Mouse (Mus musculus): ENCODE data around the gene Ptges3. TPM values are rescaled to one million over a fixed set of nuclear protein-coding genes. Genes with fewer than 3 reads are reported as not detected.
"Not testable (repeated sequence)": the region's sequence is repeated elsewhere in the genome, so short reads cannot be mapped to it uniquely, and the experiment has no call there.

Ptges3 gene
- polyA plus RNA-seq, 2 experiments, result 40.1 to 233 TPM

DNA sequence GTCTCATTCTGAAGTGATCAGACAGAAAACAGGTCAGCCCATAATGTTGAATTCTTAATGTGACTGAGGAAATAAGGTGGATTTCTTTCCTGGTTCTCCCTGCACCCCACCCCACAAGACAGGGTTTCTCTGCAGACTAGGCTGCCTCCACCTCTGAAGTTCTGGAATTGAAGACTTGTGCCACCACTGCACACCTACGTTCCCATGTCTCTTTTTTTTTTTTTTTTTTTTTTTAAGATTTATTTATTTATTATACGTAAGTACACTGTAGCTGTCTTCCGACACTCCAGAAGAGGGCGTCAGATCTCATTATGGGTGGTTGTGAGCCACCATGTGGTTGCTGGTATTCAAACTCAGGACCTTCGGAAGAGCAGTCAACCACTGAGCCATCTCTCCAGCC lies 7.3 kb downstream of the Ptges3 start:
- Histone ChIP-seq H3K9me3 (ENCODE audit: control insufficient read depth, low read length) (no peaks in the 10 kb centered on the region), H3K4me1 (replicated peaks; ENCODE audit: control insufficient read depth in 2 of 2, insufficient read depth in 2 of 2, low read length in 1 of 2) (peaks cover 18 to 29% of the 10 kb centered on the region in 2 experiments), H3K9ac (replicated peaks) (no peak overlapping the region), H3K4me3 (ENCODE audit: insufficient read depth in 1 of 2, low read depth in 2 of 2, low read length in 2 of 2) (no peak overlapping the region), H3K27ac (no peak overlapping the region), H3K4me2 (ENCODE audit: low read depth) (no peak overlapping the region), H3K36me3 (replicated peaks; ENCODE audit: control insufficient read depth, insufficient read depth, low read depth) (peaks cover 36% of the 10 kb centered on the region), H3K27me3 (ENCODE audit: control insufficient read depth, insufficient read depth, low read length) (no peaks in the 10 kb centered on the region)
- TF ChIP-seq CTCF (IDR thresholded peaks at IDR 0.05; ENCODE audit: low read depth) (no peak), EP300 (IDR thresholded peaks at IDR 0.05; ENCODE audit: low read depth) (no peak)
- ATAC-seq (ENCODE audit: insufficient read depth), result no peak
- 72% methylated on average over 5 of the region's 5 CpGs for WGBS (ENCODE audit: insufficient replicate concordance)
- no peak for DNase-seq (ENCODE audit: low read depth in 3 of 3, low spot score in 3 of 3)

DNA sequence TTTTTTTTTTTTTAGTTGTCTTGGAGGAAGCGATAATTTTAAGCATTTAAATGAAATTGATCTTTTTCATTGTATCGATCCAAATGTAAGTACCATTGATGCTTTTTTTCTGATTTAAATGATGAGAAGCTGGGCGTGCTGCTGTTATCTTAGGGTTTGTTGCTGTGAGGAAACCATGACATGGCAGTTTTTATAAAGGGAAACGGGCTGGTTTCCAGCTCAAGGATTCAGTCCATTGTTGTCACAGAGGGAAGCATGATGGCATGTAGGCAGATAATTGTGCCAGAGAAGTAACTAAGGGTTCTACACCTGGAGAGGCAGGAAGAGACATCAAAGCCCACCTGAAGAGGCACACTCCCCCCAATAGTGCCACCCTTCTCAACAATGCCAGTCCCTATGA lies 10.4 kb downstream of the Ptges3 start:
- H3K4me1 ChIP-seq (replicated peaks; ENCODE audit: control insufficient read depth in 2 of 2, insufficient read depth in 2 of 2, low read length in 1 of 2), result peaks cover 6 to 10% of the 10 kb centered on the region in 2 experiments
- DNase-seq (ENCODE audit: low read depth in 3 of 3, low spot score in 3 of 3) (no peak), ATAC-seq (ENCODE audit: insufficient read depth) (peak; percentile 51; the same call in 1 of the 2 replicates)
- no peaks in the 10 kb centered on the region for H3K9me3 ChIP-seq (ENCODE audit: control insufficient read depth, low read length)
- no peak for TF ChIP-seq EP300 (IDR thresholded peaks at IDR 0.05; ENCODE audit: low read depth)
- no peak for TF ChIP-seq CTCF (IDR thresholded peaks at IDR 0.05; ENCODE audit: low read depth)
- H3K4me3 ChIP-seq (ENCODE audit: insufficient read depth in 1 of 2, low read depth in 2 of 2, low read length in 2 of 2), result no peak overlapping the region
- peaks cover 60% of the 10 kb centered on the region for H3K36me3 ChIP-seq (replicated peaks; ENCODE audit: control insufficient read depth, insufficient read depth, low read depth)
- no peak overlapping the region for H3K4me2 ChIP-seq (ENCODE audit: low read depth)
- H3K27ac ChIP-seq, result no peak overlapping the region
- H3K27me3 ChIP-seq (ENCODE audit: control insufficient read depth, insufficient read depth, low read length), result no peaks in the 10 kb centered on the region
- 45% methylated on average over 4 of the region's 4 CpGs for WGBS (ENCODE audit: insufficient replicate concordance)
- H3K9ac ChIP-seq (replicated peaks), result no peak overlapping the region

DNA sequence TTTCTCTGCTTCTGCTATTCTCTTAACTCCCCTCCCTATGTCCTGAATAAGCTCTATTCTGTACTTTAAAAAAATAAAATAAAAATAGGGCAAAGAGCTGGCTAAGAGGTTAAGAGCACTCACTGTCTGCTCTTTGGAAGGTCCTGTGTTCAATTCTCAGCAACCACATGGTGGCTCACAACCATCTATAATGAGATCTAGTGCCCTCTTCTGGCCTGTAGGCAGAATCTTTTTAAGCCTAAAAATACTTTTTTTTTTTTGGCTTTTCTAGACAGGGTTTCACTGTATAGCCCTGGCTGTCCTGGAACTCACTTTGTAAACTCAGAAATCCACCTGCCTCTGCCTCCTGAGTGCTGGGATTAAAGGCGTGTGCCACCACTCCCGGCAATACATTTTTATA lies 11.7 kb downstream of the Ptges3 start:
- H3K4me1 ChIP-seq (replicated peaks; ENCODE audit: control insufficient read depth in 2 of 2, insufficient read depth in 2 of 2, low read length in 1 of 2); H3K9me3 ChIP-seq (ENCODE audit: control insufficient read depth, low read length); H3K4me2 ChIP-seq (ENCODE audit: low read depth); H3K27ac ChIP-seq; H3K27me3 ChIP-seq (ENCODE audit: control insufficient read depth, insufficient read depth, low read length); ATAC-seq (ENCODE audit: insufficient read depth); DNase-seq (ENCODE audit: low read depth in 3 of 3, low spot score in 3 of 3); H3K9ac ChIP-seq (replicated peaks); H3K4me3 ChIP-seq (ENCODE audit: insufficient read depth in 1 of 2, low read depth in 2 of 2, low read length in 2 of 2): not testable (repeated sequence)
- WGBS (ENCODE audit: insufficient replicate concordance), result 87% methylated on average over 2 of the region's 2 CpGs
- H3K36me3 ChIP-seq (replicated peaks; ENCODE audit: control insufficient read depth, insufficient read depth, low read depth), result peaks cover 69% of the 10 kb centered on the region

DNA sequence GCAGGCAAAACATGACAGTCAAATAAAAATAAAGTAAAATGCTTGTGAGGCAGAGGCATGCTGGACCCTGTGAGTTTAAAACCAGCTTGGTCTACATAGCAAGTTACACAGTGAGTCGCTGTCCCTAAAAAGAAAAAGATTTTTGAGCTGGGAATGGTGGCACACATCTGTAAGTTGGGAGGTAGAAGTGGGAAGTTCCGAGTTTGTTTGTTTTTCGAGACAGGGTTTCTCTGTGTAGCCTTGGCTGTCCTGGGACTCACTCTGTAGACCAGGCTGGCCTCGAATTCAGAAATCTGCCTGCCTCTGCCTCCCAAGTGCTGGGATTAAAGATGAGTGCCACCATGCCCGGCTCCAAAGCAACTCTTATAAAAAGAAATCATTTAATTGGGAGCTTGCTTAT lies 19.5 kb downstream of the Ptges3 start:
- not testable (repeated sequence) for H3K9ac ChIP-seq (replicated peaks); H3K4me3 ChIP-seq (ENCODE audit: insufficient read depth in 1 of 2, low read depth in 2 of 2, low read length in 2 of 2); DNase-seq (ENCODE audit: low read depth in 3 of 3, low spot score in 3 of 3); H3K4me2 ChIP-seq (ENCODE audit: low read depth); ATAC-seq (ENCODE audit: insufficient read depth); H3K4me1 ChIP-seq (replicated peaks; ENCODE audit: control insufficient read depth in 2 of 2, insufficient read depth in 2 of 2, low read length in 1 of 2); H3K27me3 ChIP-seq (ENCODE audit: control insufficient read depth, insufficient read depth, low read length); H3K27ac ChIP-seq; H3K9me3 ChIP-seq (ENCODE audit: control insufficient read depth, low read length)
- 77% methylated on average over 5 of the region's 5 CpGs for WGBS (ENCODE audit: insufficient replicate concordance)
- peaks cover 25% of the 10 kb centered on the region for H3K36me3 ChIP-seq (replicated peaks; ENCODE audit: control insufficient read depth, insufficient read depth, low read depth)

GRCm38 (mm10) chr10:128080496-128080895 lies 21.7 kb downstream of the Ptges3 start:
- DNase-seq (ENCODE audit: low read depth in 3 of 3, low spot score in 3 of 3) (no peak), ATAC-seq (ENCODE audit: insufficient read depth) (no peak)
- H3K9me3 ChIP-seq (ENCODE audit: control insufficient read depth, low read length), result no peaks in the 10 kb centered on the region

More at GRCm38 (mm10) chr10:128080496-128080895, 21.7 kb downstream of the Ptges3 start:
- no peaks in the 10 kb centered on the region for H3K27me3 ChIP-seq (ENCODE audit: control insufficient read depth, insufficient read depth, low read length)
- no peak overlapping the region for H3K27ac ChIP-seq
- 36% methylated on average over 1 of the region's 1 CpGs for WGBS (ENCODE audit: insufficient replicate concordance)
- H3K36me3 ChIP-seq (replicated peaks; ENCODE audit: control insufficient read depth, insufficient read depth, low read depth), result peaks cover 17% of the 10 kb centered on the region
- TF ChIP-seq EP300 (IDR thresholded peaks at IDR 0.05; ENCODE audit: low read depth) (no peak), CTCF (IDR thresholded peaks at IDR 0.05; ENCODE audit: low read depth) (peak; percentile 57)
- no peak overlapping the region for H3K4me2 ChIP-seq (ENCODE audit: low read depth)
- H3K9ac ChIP-seq (replicated peaks), result no peak overlapping the region
- no peak overlapping the region for H3K4me3 ChIP-seq (ENCODE audit: insufficient read depth in 1 of 2, low read depth in 2 of 2, low read length in 2 of 2)
- H3K4me1 ChIP-seq (replicated peaks; ENCODE audit: control insufficient read depth in 2 of 2, insufficient read depth in 2 of 2, low read length in 1 of 2), result peaks cover 9 to 14% of the 10 kb centered on the region in 2 experiments

Measured in liver, embryonic 14.5 days (tissue).